Mouse (Mus musculus): ENCODE measurements at regions not wholly inside any gene's neighbourhood (a gene's known extent, or its start where the extent isn't known, plus 50 kb on each side); places are given as distances from the start of the nearest gene placed in this dataset.

DNA sequence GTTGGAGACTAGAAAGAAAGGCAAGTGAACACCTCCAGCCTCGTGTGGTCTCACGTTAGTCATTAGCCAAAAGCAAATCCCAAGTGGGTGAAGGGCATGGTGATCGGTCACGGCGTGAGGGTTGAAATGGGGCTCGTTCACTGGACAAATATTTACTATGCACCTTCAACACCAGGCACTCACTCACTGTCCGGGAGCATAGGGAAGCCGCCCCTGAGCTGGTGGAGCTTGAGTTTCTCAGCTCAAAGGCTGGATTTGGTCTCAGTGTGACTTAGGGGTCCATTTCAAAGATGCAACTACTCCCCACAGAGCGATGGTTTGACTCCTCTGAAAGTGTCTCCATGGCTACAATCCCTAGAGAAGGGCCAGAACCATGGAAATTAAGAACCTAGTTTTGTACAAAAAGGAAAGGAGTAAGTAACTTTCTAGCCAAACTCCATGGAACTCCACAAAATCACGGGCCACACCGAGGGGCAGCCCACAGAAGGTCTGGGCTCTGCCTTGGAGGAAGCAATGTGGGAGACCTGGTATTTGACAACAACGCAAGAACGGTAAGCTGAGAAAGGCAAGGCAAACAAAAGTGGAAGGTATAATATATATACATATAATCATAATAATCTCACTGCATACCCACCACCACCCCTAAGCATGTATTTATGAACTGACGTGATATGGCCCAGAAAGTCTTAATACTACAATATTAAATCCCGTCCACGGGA lies 318.8 kb upstream of the Noct start:
- TF ChIP-seq MYOG (IDR thresholded peaks at IDR 0.05; ENCODE audit: control insufficient read depth, extremely low read depth, insufficient read length) (no peak), CEBPB (IDR thresholded peaks at IDR 0.05; ENCODE audit: low read depth) (no peak), MYOD1 (IDR thresholded peaks at IDR 0.05; ENCODE audit: control insufficient read depth, insufficient read length, low read depth) (no peak), MAX (IDR thresholded peaks at IDR 0.05) (no peak), FOSL1 (IDR thresholded peaks at IDR 0.05; ENCODE audit: insufficient read depth, low read length, poor library complexity, severe bottlenecking) (no peak), USF1 (IDR thresholded peaks at IDR 0.05; ENCODE audit: low read depth) (no peak), CTCF (IDR thresholded peaks at IDR 0.05; ENCODE audit: control insufficient read depth, insufficient read depth, insufficient read length) (no peak)
- Histone ChIP-seq H3K79me3 (ENCODE audit: low read depth) (no peaks in the 10 kb centered on the region), H3K36me3 (ENCODE audit: control insufficient read depth, insufficient read depth) (no peaks in the 10 kb centered on the region), H3K27me3 (ENCODE audit: control insufficient read depth, insufficient read depth, insufficient read length) (peaks cover 3% of the 10 kb centered on the region), H3K79me2 (ENCODE audit: control insufficient read depth, insufficient read depth) (no peaks in the 10 kb centered on the region), H3ac (ENCODE audit: control insufficient read depth, insufficient read length, low read depth) (no peak overlapping the region), H3K4me3 (ENCODE audit: insufficient read depth, poor library complexity, severe bottlenecking) (no peak overlapping the region)

GRCm38 (mm10) chr3:50905993-50906831 lies 318.0 kb upstream of the Noct start:
- peaks cover 3% of the 10 kb centered on the region for H3K27me3 ChIP-seq (ENCODE audit: control insufficient read depth, insufficient read depth, insufficient read length)
- H3K4me3 ChIP-seq (ENCODE audit: insufficient read depth, poor library complexity, severe bottlenecking), result no peak overlapping the region
- TF ChIP-seq MAX (IDR thresholded peaks at IDR 0.05) (no peak), MYOG (IDR thresholded peaks at IDR 0.05; ENCODE audit: control insufficient read depth, extremely low read depth, insufficient read length) (no peak), USF1 (IDR thresholded peaks at IDR 0.05; ENCODE audit: low read depth) (no peak), CTCF (IDR thresholded peaks at IDR 0.05; ENCODE audit: control insufficient read depth, insufficient read depth, insufficient read length) (peak; percentile 67)
- H3K79me3 ChIP-seq (ENCODE audit: low read depth), result no peaks in the 10 kb centered on the region
- peak overlapping the region; percentile 12 for H3ac ChIP-seq (ENCODE audit: control insufficient read depth, insufficient read length, low read depth)
- H3K36me3 ChIP-seq (ENCODE audit: control insufficient read depth, insufficient read depth), result no peaks in the 10 kb centered on the region
- no peaks in the 10 kb centered on the region for H3K79me2 ChIP-seq (ENCODE audit: control insufficient read depth, insufficient read depth)

GRCm38 (mm10) chr3:50912980-50913518 lies 311.2 kb upstream of the Noct start:
- no peak overlapping the region for H3K4me3 ChIP-seq (ENCODE audit: insufficient read depth, poor library complexity, severe bottlenecking)
- peaks cover 8% of the 10 kb centered on the region for H3K27me3 ChIP-seq (ENCODE audit: control insufficient read depth, insufficient read depth, insufficient read length)
- H3ac ChIP-seq (ENCODE audit: control insufficient read depth, insufficient read length, low read depth), result no peak overlapping the region
- no peaks in the 10 kb centered on the region for H3K79me3 ChIP-seq (ENCODE audit: low read depth)
- TF ChIP-seq MYOG (IDR thresholded peaks at IDR 0.05; ENCODE audit: control insufficient read depth, extremely low read depth, insufficient read length) (no peak), USF1 (IDR thresholded peaks at IDR 0.05; ENCODE audit: low read depth) (no peak), CTCF (IDR thresholded peaks at IDR 0.05; ENCODE audit: control insufficient read depth, insufficient read depth, insufficient read length) (no peak), CEBPB (IDR thresholded peaks at IDR 0.05; ENCODE audit: low read depth) (no peak), FOSL1 (IDR thresholded peaks at IDR 0.05; ENCODE audit: insufficient read depth, low read length, poor library complexity, severe bottlenecking) (no peak), MYOD1 (IDR thresholded peaks at IDR 0.05; ENCODE audit: control insufficient read depth, insufficient read length, low read depth) (no peak), MAX (IDR thresholded peaks at IDR 0.05) (no peak)
- H3K79me2 ChIP-seq (ENCODE audit: control insufficient read depth, insufficient read depth), result no peaks in the 10 kb centered on the region
- no peaks in the 10 kb centered on the region for H3K36me3 ChIP-seq (ENCODE audit: control insufficient read depth, insufficient read depth)

GRCm38 (mm10) chr3:50914866-50915365 lies 309.3 kb upstream of the Noct start:
- Histone ChIP-seq H3K4me3 (ENCODE audit: insufficient read depth, poor library complexity, severe bottlenecking) (no peak overlapping the region), H3K36me3 (ENCODE audit: control insufficient read depth, insufficient read depth) (no peaks in the 10 kb centered on the region), H3K79me2 (ENCODE audit: control insufficient read depth, insufficient read depth) (no peaks in the 10 kb centered on the region), H3K27me3 (ENCODE audit: control insufficient read depth, insufficient read depth, insufficient read length) (peaks cover 5% of the 10 kb centered on the region), H3ac (ENCODE audit: control insufficient read depth, insufficient read length, low read depth) (no peak overlapping the region), H3K79me3 (ENCODE audit: low read depth) (no peaks in the 10 kb centered on the region)
- TF ChIP-seq CEBPB (IDR thresholded peaks at IDR 0.05; ENCODE audit: low read depth) (no peak), MAX (IDR thresholded peaks at IDR 0.05) (no peak), CTCF (IDR thresholded peaks at IDR 0.05; ENCODE audit: control insufficient read depth, insufficient read depth, insufficient read length) (no peak), MYOG (IDR thresholded peaks at IDR 0.05; ENCODE audit: control insufficient read depth, extremely low read depth, insufficient read length) (no peak), USF1 (IDR thresholded peaks at IDR 0.05; ENCODE audit: low read depth) (no peak), FOSL1 (IDR thresholded peaks at IDR 0.05; ENCODE audit: insufficient read depth, low read length, poor library complexity, severe bottlenecking) (no peak), MYOD1 (IDR thresholded peaks at IDR 0.05; ENCODE audit: control insufficient read depth, insufficient read length, low read depth) (no peak)

DNA sequence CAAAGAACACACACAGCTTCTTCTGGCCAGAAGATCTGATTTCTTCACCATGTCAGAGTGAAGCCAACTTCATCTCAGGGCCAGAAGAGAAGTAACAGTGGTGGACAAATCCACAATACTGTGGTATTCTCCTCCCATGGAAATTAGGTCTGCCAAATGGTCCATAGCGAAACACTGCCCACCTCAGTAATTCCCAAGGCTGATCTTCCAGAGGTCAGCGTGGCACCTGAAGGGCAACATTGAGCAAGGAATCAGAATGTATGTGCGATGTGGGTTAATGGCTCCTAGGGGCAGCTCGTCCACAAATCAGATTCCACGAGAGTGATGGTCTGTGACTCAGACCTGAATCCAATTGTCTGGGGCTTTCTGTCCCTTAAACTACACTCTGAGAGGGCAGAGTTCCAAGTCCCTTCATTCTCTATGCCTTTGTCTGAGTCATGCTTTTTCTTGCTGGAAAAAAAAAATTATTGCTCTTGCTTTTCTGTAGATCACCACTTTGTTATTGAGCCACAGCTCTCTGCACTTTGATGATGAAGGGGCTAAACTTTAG lies 307.9 kb upstream of the Noct start:
- H3K27me3 ChIP-seq (ENCODE audit: control insufficient read depth, insufficient read depth, insufficient read length), result peaks cover 5% of the 10 kb centered on the region
- H3K36me3 ChIP-seq (ENCODE audit: control insufficient read depth, insufficient read depth), result no peaks in the 10 kb centered on the region

More for the DNA sequence above, 307.9 kb upstream of the Noct start:
- no peak for TF ChIP-seq USF1 (IDR thresholded peaks at IDR 0.05; ENCODE audit: low read depth)
- no peak for TF ChIP-seq FOSL1 (IDR thresholded peaks at IDR 0.05; ENCODE audit: insufficient read depth, low read length, poor library complexity, severe bottlenecking)
- TF ChIP-seq CTCF (IDR thresholded peaks at IDR 0.05; ENCODE audit: control insufficient read depth, insufficient read depth, insufficient read length), result no peak
- TF ChIP-seq MYOD1 (IDR thresholded peaks at IDR 0.05; ENCODE audit: control insufficient read depth, insufficient read length, low read depth), result no peak
- TF ChIP-seq MAX (IDR thresholded peaks at IDR 0.05), result no peak
- TF ChIP-seq MYOG (IDR thresholded peaks at IDR 0.05; ENCODE audit: control insufficient read depth, extremely low read depth, insufficient read length), result no peak
- no peak for TF ChIP-seq CEBPB (IDR thresholded peaks at IDR 0.05; ENCODE audit: low read depth)
- Histone ChIP-seq H3K79me3 (ENCODE audit: low read depth) (no peaks in the 10 kb centered on the region), H3ac (ENCODE audit: control insufficient read depth, insufficient read length, low read depth) (no peak overlapping the region), H3K79me2 (ENCODE audit: control insufficient read depth, insufficient read depth) (no peaks in the 10 kb centered on the region), H3K4me3 (ENCODE audit: insufficient read depth, poor library complexity, severe bottlenecking) (no peak overlapping the region)
